Mouse (Mus musculus): ENCODE measurements around the gene Hist1h2ag.

DNA sequence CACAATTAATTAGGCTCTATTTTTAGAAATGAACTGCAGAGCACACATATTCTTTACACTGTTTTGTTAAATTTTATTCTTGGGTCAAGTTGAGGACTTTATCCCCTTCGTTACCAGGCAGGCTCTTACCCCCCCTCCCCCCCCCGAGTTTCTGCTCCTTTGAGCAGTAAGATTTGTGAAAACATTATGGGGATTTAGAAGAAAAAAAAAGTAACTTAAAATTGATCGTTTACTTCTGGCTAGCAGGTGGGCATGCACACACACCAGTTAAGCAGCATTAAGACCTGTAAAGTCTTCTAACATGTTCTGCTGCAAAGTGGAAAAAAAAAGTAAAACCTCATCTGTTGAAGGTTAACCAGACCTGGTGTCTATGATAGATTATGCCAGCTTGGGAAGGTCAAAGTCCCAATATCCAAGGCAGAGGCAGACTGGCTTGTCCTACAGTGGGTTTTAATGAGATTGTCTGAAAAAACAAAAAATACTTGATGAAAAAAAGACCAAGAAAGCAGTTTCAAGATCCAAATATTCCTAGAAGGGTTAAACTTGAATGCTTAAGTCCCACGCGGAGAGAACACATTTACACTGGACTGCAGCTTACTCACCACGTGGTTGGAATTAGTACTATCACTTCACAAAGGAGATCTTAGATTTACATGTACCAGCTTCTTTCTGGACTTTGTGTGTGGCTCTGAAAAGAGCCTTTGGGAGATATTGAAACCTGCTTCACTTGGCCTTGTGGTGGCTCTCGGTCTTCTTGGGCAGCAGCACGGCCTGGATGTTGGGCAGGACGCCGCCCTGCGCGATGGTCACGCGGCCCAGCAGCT lies 8.1 kb downstream of the Hist1h2ag start:
- TF ChIP-seq POLR2A (IDR thresholded peaks at IDR 0.05; ENCODE audit: borderline replicate concordance, insufficient read depth, low read length) (no peak), CTCF (IDR thresholded peaks at IDR 0.05; ENCODE audit: borderline replicate concordance, insufficient read depth, low read depth, low read length) (no peak)
